Mouse (Mus musculus): ENCODE results near the gene Tph2. TPM values are rescaled to one million over a fixed set of nuclear protein-coding genes. Genes with fewer than 3 reads are reported as not detected.

The Tph2 gene
- polyA plus RNA-seq, 1 experiment from 2014 or later: not detected

Other genes with a start within 250 kb of the Tph2 start
- gene Tbc1d15, start 66.4 kb upstream of the Tph2 start, polyA plus RNA-seq (2018): 30.0 to 50.1 TPM (median 37.9 TPM) in 3 replicates
- gene Rab21, start 130.6 kb upstream of the Tph2 start, polyA plus RNA-seq (2018): 45.9 to 62.6 TPM (median 49.4 TPM) in 3 replicates
- 42.8 to 50.5 TPM (median 43.8 TPM) in 3 replicates for gene Tmem19, start 177.5 kb upstream of the Tph2 start, polyA plus RNA-seq (2018)
- gene Thap2, start 199.4 kb upstream of the Tph2 start, polyA plus RNA-seq (2018): 4.7 to 6.2 TPM (median 5.7 TPM) in 3 replicates
- gene Zfc3h1, start 199.9 kb upstream of the Tph2 start, polyA plus RNA-seq (2018): 23.1 to 49.1 TPM (median 28.9 TPM) in 3 replicates